9 mouse cellular contexts compared by ENCODE assay signal in the genomic region with DNA sequence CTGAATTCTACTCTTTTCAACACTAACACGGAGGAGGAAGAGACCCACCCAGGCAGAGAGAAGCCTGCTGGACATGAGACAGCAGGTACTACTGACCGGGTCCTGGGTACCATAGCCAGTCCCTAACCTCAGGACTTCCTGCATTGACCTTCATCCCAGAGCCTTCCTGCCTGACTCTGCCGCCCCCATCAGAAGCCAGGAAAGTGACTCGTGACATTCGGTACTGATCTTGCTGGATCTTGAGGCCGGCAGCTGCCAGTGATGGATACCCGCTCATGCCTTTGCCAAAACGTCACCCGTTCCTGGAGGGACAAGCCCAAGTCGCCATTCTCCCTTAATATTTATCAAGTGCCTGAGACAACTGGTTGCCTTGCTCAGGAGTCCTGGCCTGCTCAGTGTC. TPM values are rescaled to one million over a fixed set of nuclear protein-coding genes. Genes with fewer than 3 reads are reported as not detected.
DNase-seq lines count a peak whose midpoint lies in the region; ATAC-seq and TF ChIP-seq lines count a peak whose summit lies in the region.
"Had no signal": no experiment of that assay in that cellular context is flagged by ENCODE, and none has a peak within 500 bp of the region (broad histone marks: within the 10 kb centered on the region; RNA-seq: fewer than 3 reads in every experiment).

No protein-coding gene starts in this region.

- no peaks in the 10 kb centered on the region for H3K27me3 ChIP-seq in hindbrain, embryonic 15.5 days
- H3K27me3 ChIP-seq in hindbrain, embryonic 11.5 days (ENCODE audit: control insufficient read depth, insufficient read depth, low read length) = no peaks in the 10 kb centered on the region
- H3K27me3 ChIP-seq in midbrain, embryonic 13.5 days = no peaks in the 10 kb centered on the region
- no peaks in the 10 kb centered on the region for H3K27me3 ChIP-seq in midbrain, embryonic 15.5 days (replicated peaks)
- no peaks in the 10 kb centered on the region for H3K27me3 ChIP-seq in intestine, postnatal 0 days (replicated peaks; ENCODE audit: control insufficient read depth, insufficient read depth, low read length)

- peak; percentile 56 to 61 for DNase-seq in cerebellum, adult 18-20 months
- no peak for DNase-seq in cerebellum, adult 11 months
- DNase-seq in hindbrain, embryonic 11.5 days (ENCODE audit: low spot score) = no peak
- no peak for DNase-seq in left cerebral cortex, adult 11 months (ENCODE audit: low spot score)

- 88% methylated on average over 10 of the region's 10 CpGs for WGBS in hindbrain, embryonic 15.5 days
- 90% methylated on average over 10 of the region's 10 CpGs for WGBS in hindbrain, embryonic 11.5 days
- 89% methylated on average over 10 of the region's 10 CpGs for WGBS in midbrain, embryonic 13.5 days
- WGBS in midbrain, embryonic 15.5 days = 86% methylated on average over 10 of the region's 10 CpGs
- WGBS in intestine, postnatal 0 days = 71% methylated on average over 10 of the region's 10 CpGs

- H3K4me3 ChIP-seq in hindbrain, embryonic 15.5 days = no peak overlapping the region
- H3K4me3 ChIP-seq in hindbrain, embryonic 11.5 days (ENCODE audit: low read depth, low read length) = no peak overlapping the region
- H3K4me3 ChIP-seq in midbrain, embryonic 13.5 days (replicated peaks) = no peak overlapping the region
- no peak overlapping the region for H3K4me3 ChIP-seq in midbrain, embryonic 15.5 days
- no peak overlapping the region for H3K4me3 ChIP-seq in intestine, postnatal 0 days (ENCODE audit: low read depth, low read length)
- H3K4me3 ChIP-seq: midbrain, embryonic 10.5 days had no signal

- no peak for ATAC-seq in hindbrain, embryonic 15.5 days (ENCODE audit: low FRiP score, low read depth)
- ATAC-seq in hindbrain, embryonic 11.5 days (ENCODE audit: low FRiP score) = no peak
- ATAC-seq in midbrain, embryonic 13.5 days = no peak
- ATAC-seq in midbrain, embryonic 15.5 days (replicated peaks) = no peak
- ATAC-seq in intestine, postnatal 0 days = no peak

- no peaks in the 10 kb centered on the region for H3K9me3 ChIP-seq in hindbrain, embryonic 15.5 days
- H3K9me3 ChIP-seq in hindbrain, embryonic 11.5 days (ENCODE audit: control insufficient read depth, low read length) = no peaks in the 10 kb centered on the region
- no peaks in the 10 kb centered on the region for H3K9me3 ChIP-seq in midbrain, embryonic 13.5 days
- H3K9me3 ChIP-seq in midbrain, embryonic 15.5 days = no peaks in the 10 kb centered on the region
- H3K9me3 ChIP-seq in intestine, postnatal 0 days (ENCODE audit: control insufficient read depth) = no peaks in the 10 kb centered on the region
- H3K9me3 ChIP-seq: midbrain, embryonic 10.5 days had no signal

- no peak overlapping the region for H3K9ac ChIP-seq in hindbrain, embryonic 15.5 days
- no peak overlapping the region for H3K9ac ChIP-seq in hindbrain, embryonic 11.5 days (ENCODE audit: low read depth, low read length)
- H3K9ac ChIP-seq in midbrain, embryonic 13.5 days (replicated peaks) = no peak overlapping the region
- H3K9ac ChIP-seq in midbrain, embryonic 15.5 days = no peak overlapping the region
- H3K9ac ChIP-seq in intestine, postnatal 0 days (ENCODE audit: low read depth, low read length) = no peak overlapping the region

- peaks cover 51% of the 10 kb centered on the region for H3K36me3 ChIP-seq in hindbrain, embryonic 15.5 days
- peaks cover 27% of the 10 kb centered on the region for H3K36me3 ChIP-seq in hindbrain, embryonic 11.5 days (ENCODE audit: control insufficient read depth, insufficient read depth, low read length)
- H3K36me3 ChIP-seq in midbrain, embryonic 13.5 days = peaks cover 64% of the 10 kb centered on the region
- H3K36me3 ChIP-seq in midbrain, embryonic 15.5 days (replicated peaks) = peaks cover 26% of the 10 kb centered on the region
- peaks cover 70% of the 10 kb centered on the region for H3K36me3 ChIP-seq in intestine, postnatal 0 days (ENCODE audit: control insufficient read depth, insufficient read depth)

- H3K27ac ChIP-seq in hindbrain, embryonic 15.5 days (replicated peaks) = peak overlapping the region; percentile 47
- H3K27ac ChIP-seq in hindbrain, embryonic 11.5 days (ENCODE audit: low read depth, low read length) = no peak overlapping the region
- H3K27ac ChIP-seq in midbrain, embryonic 13.5 days = 0 out of 2 replicates have a peak overlapping the region, but pooled peaks have one; percentile 26
- H3K27ac ChIP-seq in midbrain, embryonic 15.5 days = no peak overlapping the region
- H3K27ac ChIP-seq in intestine, postnatal 0 days (ENCODE audit: low read depth, low read length) = 0 out of 2 replicates have a peak overlapping the region, but pooled peaks have one; percentile 1
- H3K27ac ChIP-seq: midbrain, embryonic 10.5 days had no signal

- TF ChIP-seq CTCF in intestine, postnatal 0 days (IDR thresholded peaks at IDR 0.05; ENCODE audit: low read depth) = no peak

- H3K4me2 ChIP-seq in hindbrain, embryonic 15.5 days = no peak overlapping the region
- no peak overlapping the region for H3K4me2 ChIP-seq in hindbrain, embryonic 11.5 days (replicated peaks; ENCODE audit: low read depth, low read length)
- no peak overlapping the region for H3K4me2 ChIP-seq in midbrain, embryonic 13.5 days (replicated peaks)
- no peak overlapping the region for H3K4me2 ChIP-seq in midbrain, embryonic 15.5 days
- no peak overlapping the region for H3K4me2 ChIP-seq in intestine, postnatal 0 days (replicated peaks; ENCODE audit: low read depth)

- H3K4me1 ChIP-seq in hindbrain, embryonic 15.5 days (replicated peaks) = no peaks in the 10 kb centered on the region
- no peaks in the 10 kb centered on the region for H3K4me1 ChIP-seq in hindbrain, embryonic 11.5 days (replicated peaks; ENCODE audit: control insufficient read depth, insufficient read depth, low read length)
- H3K4me1 ChIP-seq in midbrain, embryonic 13.5 days (replicated peaks) = no peaks in the 10 kb centered on the region
- H3K4me1 ChIP-seq in midbrain, embryonic 15.5 days = no peaks in the 10 kb centered on the region
- H3K4me1 ChIP-seq in intestine, postnatal 0 days (replicated peaks; ENCODE audit: control insufficient read depth, insufficient read depth, low read length) = peaks cover 3% of the 10 kb centered on the region; the same call in 1 of the 2 replicates

RNA-seq across cellular contexts. Expression of a gene that starts 11.6 kb away (rescaled TPM):
- 26.4 and 27.2 TPM in 2 replicates for polyA plus RNA-seq in hindbrain, embryonic 15.5 days (2015; fragmentation: Nextera tagmentation; extraction: Ambion mirVana)
- 94.3 and 101 TPM in 2 replicates for polyA plus RNA-seq in hindbrain, embryonic 11.5 days (2014; fragmentation: Nextera tagmentation; extraction: Ambion mirVana)
- polyA plus RNA-seq in midbrain, embryonic 13.5 days (2015; fragmentation: Nextera tagmentation; extraction: Ambion mirVana) = 36.2 and 44.6 TPM in 2 replicates
- polyA plus RNA-seq in midbrain, embryonic 15.5 days (2015; fragmentation: Nextera tagmentation; extraction: Ambion mirVana) = 15.7 and 17.8 TPM in 2 replicates
- polyA plus RNA-seq in intestine, postnatal 0 days (2015; fragmentation: Nextera tagmentation; extraction: Ambion mirVana) = 23.5 and 32.4 TPM in 2 replicates

RNA-seq across cellular contexts. Expression of a gene that starts 25.2 kb away (rescaled TPM):
- 15.6 and 18.3 TPM in 2 replicates for polyA plus RNA-seq in hindbrain, embryonic 15.5 days (2015; fragmentation: Nextera tagmentation; extraction: Ambion mirVana)
- 17.9 and 22.0 TPM in 2 replicates for polyA plus RNA-seq in hindbrain, embryonic 11.5 days (2014; fragmentation: Nextera tagmentation; extraction: Ambion mirVana)
- 18.7 and 20.6 TPM in 2 replicates for polyA plus RNA-seq in midbrain, embryonic 13.5 days (2015; fragmentation: Nextera tagmentation; extraction: Ambion mirVana)
- polyA plus RNA-seq in midbrain, embryonic 15.5 days (2015; fragmentation: Nextera tagmentation; extraction: Ambion mirVana) = 15.8 and 15.9 TPM in 2 replicates
- polyA plus RNA-seq in intestine, postnatal 0 days (2015; fragmentation: Nextera tagmentation; extraction: Ambion mirVana) = 22.8 and 26.6 TPM in 2 replicates

RNA-seq across cellular contexts. Expression of a gene that starts 50.1 kb away (rescaled TPM):
- polyA plus RNA-seq in hindbrain, embryonic 15.5 days (2015; fragmentation: Nextera tagmentation; extraction: Ambion mirVana) = 5.2 and 5.8 TPM in 2 replicates
- polyA plus RNA-seq in hindbrain, embryonic 11.5 days (2014; fragmentation: Nextera tagmentation; extraction: Ambion mirVana) = 4.1 and 4.7 TPM in 2 replicates
- polyA plus RNA-seq in midbrain, embryonic 13.5 days (2015; fragmentation: Nextera tagmentation; extraction: Ambion mirVana) = 3.3 and 4.3 TPM in 2 replicates
- polyA plus RNA-seq in midbrain, embryonic 15.5 days (2015; fragmentation: Nextera tagmentation; extraction: Ambion mirVana) = 5.8 TPM in 2 replicates
- polyA plus RNA-seq in intestine, postnatal 0 days (2015; fragmentation: Nextera tagmentation; extraction: Ambion mirVana) = 6.4 TPM in 2 replicates

Comparison
In these comparisons a context has a peak if more than half of its experiments do, and no peak if none do; other contexts are left out.
1. DNase-seq: peak in cerebellum, adult 18-20 months (2 of 2); none in cerebellum, adult 11 months (single experiment), hindbrain, embryonic 11.5 days (single experiment) and left cerebral cortex, adult 11 months (single experiment).
2. H3K27ac ChIP-seq: peak in hindbrain, embryonic 15.5 days (single experiment), midbrain, embryonic 13.5 days (single experiment) and intestine, postnatal 0 days (single experiment); none in hindbrain, embryonic 11.5 days (single experiment) and midbrain, embryonic 15.5 days (single experiment).